Mouse (Mus musculus) liver, embryonic 11.5 days (tissue): ENCODE results near the gene Lgals4. TPM values are rescaled to one million over a fixed set of nuclear protein-coding genes. Genes with fewer than 3 reads are reported as not detected.

Experiments used
- ATAC-seq: fragments of 200-750 bp; cut with Nextera tagmentation; replicated peaks from 2 replicates; pipeline ENCODE4 v1.8.0; 2017; ENCODE audit warnings: moderate number of reproducible peaks, mild to moderate bottlenecking, moderate TSS enrichment, moderate library complexity; ENCODE audit not compliant: low FRiP score
- DNase-seq: peaks from one replicate; pipeline ENCODE4 v3.0.0-alpha.2; 2017; ENCODE audit warnings: low spot score
- H3K27ac ChIP-seq: fragments of 300-500 bp; sonication (generic); 2 replicates; pipeline ENCODE4 v1.5.1; 2014; ENCODE audit warnings: mild to moderate bottlenecking, low read depth, low read length, control low read depth
- H3K27me3 ChIP-seq: fragments of 300-500 bp; sonication (generic); replicated peaks from 2 replicates; pipeline ENCODE4 v1.6.1; 2014; ENCODE audit warnings: low read length, mixed read lengths; ENCODE audit not compliant: control insufficient read depth, insufficient read depth
- H3K36me3 ChIP-seq: fragments of 300-500 bp; sonication (generic); 2 replicates; pipeline ENCODE4 v1.6.1; 2014; ENCODE audit warnings: mild to moderate bottlenecking, low read length, moderate library complexity, mixed read lengths; ENCODE audit not compliant: control insufficient read depth, insufficient read depth
- H3K4me1 ChIP-seq: fragments of 300-500 bp; sonication (generic); replicated peaks from 2 replicates; pipeline ENCODE4 v1.6.1; 2014; ENCODE audit warnings: low read length, mixed read lengths; ENCODE audit not compliant: control insufficient read depth, insufficient read depth
- H3K4me2 ChIP-seq: fragments of 300-500 bp; sonication (generic); 2 replicates; pipeline ENCODE4 v1.6.1; 2014; ENCODE audit warnings: mild to moderate bottlenecking, control low read depth, moderate library complexity
- H3K4me3 ChIP-seq: fragments of 300-500 bp; sonication (generic); 2 replicates; pipeline ENCODE4 v1.5.1; 2014; ENCODE audit warnings: low read depth, low read length, control low read depth
- H3K9ac ChIP-seq: fragments of 300-500 bp; sonication (generic); 2 replicates; pipeline ENCODE4 v1.6.1; 2014; ENCODE audit warnings: low read depth, low read length, control low read depth
- H3K9me3 ChIP-seq: fragments of 300-500 bp; sonication (generic); 2 replicates; pipeline ENCODE4 v1.6.1; 2016; ENCODE audit warnings: low read length, inconsistent platforms, mixed read lengths; ENCODE audit not compliant: control insufficient read depth
- WGBS: fragments of 180-500 bp; shearing (Covaris S2); extraction: QIAGEN DNeasy Blood & Tissue Kit; methylation state at CpG from one replicate; pipeline ENCODE4 v1.1.7; 2014; 5-methylcytosine and 5-hydroxymethylcytosine counted together
- polyA plus RNA-seq: library from polyadenylated mRNA; unstranded; fragments of >200 nt; fragmentation: Nextera tagmentation; extraction: Ambion mirVana; gene quantifications from 2 replicates; pipeline ENCODE4 v1.2.1, GENCODE M21; 2014

Gene Lgals4
- polyA plus RNA-seq, 1 experiment from 2014 or later = 5.1 TPM

DNA sequence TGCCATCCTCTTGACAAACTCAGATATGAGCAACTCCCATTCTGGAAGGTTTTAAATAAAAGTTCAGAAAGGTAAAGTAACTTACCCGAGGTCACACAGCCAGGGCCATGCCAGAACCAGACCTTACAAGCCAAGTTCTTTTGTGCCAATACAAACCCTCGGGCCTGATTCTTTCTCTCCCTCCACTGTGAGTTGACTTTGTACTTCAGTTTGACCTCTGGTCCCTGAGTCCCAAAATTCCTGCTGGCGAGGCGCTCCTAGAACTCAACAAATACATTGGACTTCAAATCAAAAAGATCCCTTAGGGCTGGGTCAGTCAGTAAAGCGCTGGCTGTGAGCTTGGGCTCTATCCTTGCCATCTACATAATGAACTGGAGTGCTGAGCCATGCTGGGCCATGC, 3.3 kb downstream of the Lgals4 start:
- Histone ChIP-seq H3K4me1 (no peaks in the 10 kb centered on the region), H3K27me3 (no peaks in the 10 kb centered on the region), H3K9me3 (no peaks in the 10 kb centered on the region), H3K9ac (no peak overlapping the region), H3K4me3 (no peak overlapping the region), H3K27ac (no peak overlapping the region), H3K4me2 (no peak overlapping the region), H3K36me3 (no peaks in the 10 kb centered on the region)
- WGBS = 82% methylated on average over 5 of the region's 5 CpGs
- no peak for ATAC-seq
- no peak for DNase-seq

DNA sequence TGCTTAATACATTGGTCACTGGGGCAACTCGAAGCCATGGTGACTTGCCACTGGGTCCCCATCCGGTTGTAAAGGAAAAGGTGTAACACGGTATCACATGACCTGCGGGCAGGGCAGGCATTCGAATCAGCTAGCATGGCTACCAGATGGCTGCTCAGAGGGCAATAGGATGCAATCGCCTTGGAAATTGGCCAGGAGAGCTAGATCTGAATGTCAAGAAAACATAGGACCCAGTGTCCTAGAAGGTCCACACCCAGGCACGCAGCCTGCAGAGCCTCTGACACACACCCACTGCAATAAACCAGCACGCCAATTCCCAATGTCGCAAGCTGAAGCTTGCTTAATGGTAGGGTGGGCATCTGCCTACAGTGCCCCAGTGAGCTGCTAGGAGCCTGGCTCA, 4.7 kb downstream of the Lgals4 start:
- ATAC-seq = no peak

DNA sequence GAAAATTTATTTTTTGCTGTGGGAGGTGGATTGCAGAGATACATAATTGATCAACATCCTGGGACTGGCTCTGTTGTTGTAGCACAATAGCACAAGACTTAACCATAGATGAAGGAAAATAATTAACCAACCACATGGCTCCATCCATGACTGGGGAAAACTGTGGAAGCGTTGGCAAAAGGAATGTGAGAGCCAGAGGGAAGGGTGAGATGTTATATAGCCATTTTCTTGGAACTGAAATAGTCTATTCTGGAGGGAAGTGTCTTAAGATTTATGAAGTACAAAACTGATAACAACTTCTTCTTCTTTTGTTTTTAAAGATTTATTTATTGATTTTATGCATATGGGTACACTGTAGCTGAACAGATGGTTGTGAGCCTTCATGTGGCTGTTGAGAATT, 13.6 kb downstream of the Lgals4 start:
- Histone ChIP-seq H3K36me3 (no peaks in the 10 kb centered on the region), H3K4me3 (no peak overlapping the region), H3K4me2 (no peak overlapping the region), H3K27me3 (no peaks in the 10 kb centered on the region), H3K9me3 (no peaks in the 10 kb centered on the region), H3K4me1 (no peaks in the 10 kb centered on the region), H3K27ac (no peak overlapping the region), H3K9ac (no peak overlapping the region)
- ATAC-seq = no peak
- DNase-seq = no peak
- WGBS = 67% methylated on average over 1 of the region's 1 CpGs

More for the DNA sequence above, 4.7 kb downstream of the Lgals4 start:
- WGBS = 76% methylated on average over 9 of the region's 9 CpGs
- Histone ChIP-seq H3K9ac (no peak overlapping the region), H3K4me3 (no peak overlapping the region), H3K9me3 (no peaks in the 10 kb centered on the region), H3K36me3 (no peaks in the 10 kb centered on the region), H3K4me1 (no peaks in the 10 kb centered on the region), H3K4me2 (no peak overlapping the region), H3K27ac (no peak overlapping the region), H3K27me3 (no peaks in the 10 kb centered on the region)
- no peak for DNase-seq

DNA sequence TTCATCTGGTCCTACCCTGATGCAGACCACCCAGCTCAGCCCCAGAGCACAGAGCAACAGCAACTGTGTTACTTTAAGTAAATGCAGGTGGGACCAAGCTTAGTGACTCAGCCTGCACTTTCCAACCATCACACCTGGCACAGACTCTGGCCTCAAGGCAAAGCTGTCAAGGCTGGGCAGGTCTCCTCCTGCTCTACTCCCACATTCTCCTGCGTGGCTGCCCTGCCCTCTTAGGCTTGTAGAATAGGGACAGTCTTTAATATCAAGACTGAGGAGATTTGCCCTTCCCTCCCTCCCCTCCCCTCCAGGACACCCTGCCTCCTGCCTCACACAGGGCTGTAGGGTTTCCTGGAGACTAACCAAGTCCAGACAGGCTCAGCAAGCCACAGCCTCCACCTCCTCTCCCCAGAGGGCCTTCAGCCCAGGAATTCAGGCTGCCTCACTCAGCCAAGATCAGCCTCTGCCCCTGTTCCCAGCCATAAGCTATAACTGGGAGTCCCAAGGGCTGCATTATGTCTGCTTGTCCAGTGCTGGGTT, 16.1 kb downstream of the Lgals4 start:
- Histone ChIP-seq H3K4me1 (no peaks in the 10 kb centered on the region), H3K36me3 (no peaks in the 10 kb centered on the region), H3K4me2 (no peak overlapping the region), H3K9ac (no peak overlapping the region), H3K27me3 (no peaks in the 10 kb centered on the region), H3K4me3 (no peak overlapping the region), H3K9me3 (no peaks in the 10 kb centered on the region), H3K27ac (no peak overlapping the region)
- DNase-seq = no peak
- ATAC-seq = no peak
- 29% methylated on average over 1 of the region's 1 CpGs for WGBS

DNA sequence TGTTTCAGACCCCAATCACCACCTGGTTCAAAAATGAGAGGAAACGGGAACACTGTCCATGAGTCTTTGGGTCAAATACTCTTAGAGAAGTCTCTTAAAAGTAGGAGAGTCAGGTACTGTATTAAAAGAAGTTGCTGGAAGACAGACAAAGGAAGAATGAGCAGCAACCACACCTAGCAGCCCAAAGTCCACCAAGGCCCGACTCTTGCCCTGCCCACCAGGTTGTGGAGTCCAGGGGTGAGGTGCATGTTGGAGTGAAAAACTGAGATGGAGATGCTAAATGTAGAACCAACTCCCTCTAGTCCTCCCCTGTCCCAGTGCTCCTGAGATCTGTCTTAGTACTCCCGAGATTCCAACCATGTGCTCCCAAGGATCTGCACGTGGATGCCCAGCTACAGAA, 17.0 kb downstream of the Lgals4 start:
- H3K4me3 ChIP-seq = no peak overlapping the region
- no peaks in the 10 kb centered on the region for H3K36me3 ChIP-seq
- no peaks in the 10 kb centered on the region for H3K4me1 ChIP-seq
- no peak overlapping the region for H3K27ac ChIP-seq
- no peaks in the 10 kb centered on the region for H3K9me3 ChIP-seq
- 79% methylated on average over 4 of the region's 4 CpGs for WGBS
- no peak overlapping the region for H3K4me2 ChIP-seq
- no peak for DNase-seq
- ATAC-seq = no peak
- H3K9ac ChIP-seq = no peak overlapping the region
- no peaks in the 10 kb centered on the region for H3K27me3 ChIP-seq

DNA sequence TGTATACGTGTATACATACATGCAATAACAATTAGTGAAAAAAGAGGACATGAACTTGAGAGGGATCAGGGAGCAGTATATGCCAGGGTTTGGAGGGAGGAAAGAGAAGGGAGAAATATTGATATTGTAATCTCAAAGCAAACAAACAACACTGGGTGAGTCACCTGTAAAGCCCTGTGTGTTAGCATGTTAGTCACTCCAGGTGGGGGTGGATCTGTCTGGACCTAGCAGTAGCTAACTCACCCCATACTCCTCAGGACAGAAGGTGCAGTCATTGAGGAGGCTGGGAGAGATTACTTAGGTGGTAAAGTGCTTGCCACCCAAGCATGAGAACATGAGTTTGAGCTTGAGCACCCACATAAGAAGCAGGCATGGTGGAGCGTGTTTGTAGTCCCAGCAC, 26.3 kb downstream of the Lgals4 start:
- Histone ChIP-seq H3K27me3 (no peaks in the 10 kb centered on the region), H3K36me3 (no peaks in the 10 kb centered on the region), H3K9ac (no peak overlapping the region), H3K9me3 (no peaks in the 10 kb centered on the region), H3K4me2 (no peak overlapping the region), H3K4me1 (peaks cover 7% of the 10 kb centered on the region), H3K27ac (no peak overlapping the region), H3K4me3 (no peak overlapping the region)
- 89% methylated on average over 2 of the region's 2 CpGs for WGBS
- DNase-seq (no peak), ATAC-seq (no peak)

DNA sequence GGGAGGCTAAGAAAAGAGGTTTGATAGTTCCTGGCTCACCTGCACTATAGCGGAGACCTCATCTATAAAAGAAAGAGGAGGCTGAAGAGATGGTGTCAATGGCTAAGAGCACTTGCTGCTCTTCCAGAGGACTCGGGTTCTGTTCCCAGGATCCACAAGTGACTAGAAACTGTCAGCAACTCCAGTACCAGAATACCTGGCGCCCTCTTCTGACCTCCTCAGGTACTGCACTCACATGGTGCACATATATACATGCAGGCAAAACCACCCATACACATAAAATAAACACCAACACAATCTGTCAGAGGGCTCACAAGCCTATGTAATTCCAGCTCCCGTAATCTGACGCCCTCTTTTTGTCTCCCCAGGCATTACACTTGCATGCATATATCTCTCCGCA, 27.2 kb downstream of the Lgals4 start:
- WGBS = 85% methylated on average over 6 of the region's 6 CpGs

DNA sequence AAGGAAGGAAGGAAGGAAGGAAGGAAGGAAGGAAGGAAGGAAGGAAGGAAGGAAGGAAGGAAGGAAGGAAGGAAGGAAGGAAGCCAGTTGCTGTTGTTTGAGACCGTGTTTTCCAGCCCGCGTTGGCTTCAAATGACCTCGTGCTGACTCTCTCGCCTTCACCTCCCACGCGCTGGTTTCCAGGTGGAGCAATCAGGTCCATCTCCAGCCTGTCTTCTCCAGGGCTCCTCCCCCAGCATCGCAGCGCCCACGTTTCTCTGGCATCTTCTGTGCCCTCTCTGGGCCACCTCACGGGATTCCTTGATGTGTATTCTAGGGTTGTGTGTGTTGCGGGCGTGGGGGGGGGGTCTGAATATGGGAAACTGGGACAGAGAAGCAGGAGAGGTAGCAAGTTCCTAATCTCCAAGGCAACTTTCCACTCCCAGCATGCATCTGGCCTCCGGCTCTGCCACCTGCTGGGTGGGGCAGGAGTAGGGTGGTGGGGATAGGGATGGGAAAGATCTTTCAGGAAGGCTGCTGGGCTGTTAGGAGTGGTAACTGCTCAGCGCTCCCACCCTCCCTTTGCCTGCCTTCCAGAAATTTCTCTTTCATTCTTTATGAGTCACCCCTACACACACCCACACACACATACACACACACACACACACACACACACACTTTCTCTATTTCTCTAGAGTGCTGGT, 29.3 kb downstream of the Lgals4 start:
- no peak for ATAC-seq
- no peaks in the 10 kb centered on the region for H3K36me3 ChIP-seq
- WGBS = 72% methylated on average over 15 of the region's 15 CpGs

More for the DNA sequence above, 27.2 kb downstream of the Lgals4 start:
- Histone ChIP-seq H3K36me3 (no peaks in the 10 kb centered on the region), H3K9me3 (no peaks in the 10 kb centered on the region), H3K9ac (no peak overlapping the region), H3K27me3 (no peaks in the 10 kb centered on the region), H3K4me2 (no peak overlapping the region), H3K27ac (no peak overlapping the region), H3K4me3 (no peak overlapping the region), H3K4me1 (peaks cover 9% of the 10 kb centered on the region)
- ATAC-seq = no peak
- DNase-seq = no peak

DNA sequence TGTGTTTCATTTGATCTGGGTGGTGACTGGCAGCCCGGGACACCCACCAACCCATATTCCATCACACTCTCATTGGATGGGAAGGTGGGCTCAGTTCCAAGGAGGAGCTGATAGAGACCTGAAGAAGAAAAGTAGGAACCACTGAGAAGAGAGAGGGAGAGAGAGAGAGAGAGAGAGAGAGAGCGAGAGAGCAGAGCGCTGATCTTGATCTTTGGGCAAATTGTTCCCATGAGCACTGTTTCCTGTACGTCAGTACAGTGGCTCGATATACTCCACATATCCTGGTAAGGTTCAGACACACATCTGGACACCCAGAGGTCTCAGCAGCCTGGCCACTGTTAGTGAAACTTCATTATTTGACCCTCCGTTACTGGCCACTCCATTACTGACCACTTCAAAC, 29.9 kb downstream of the Lgals4 start, which contains the start of gene Lgals7:
TSS of gene Lgals7 (plus strand) at position 314 of the 400 bp plus-strand sequence.
- Histone ChIP-seq H3K27me3 (no peaks in the 10 kb centered on the region), H3K4me1 (peaks cover 15% of the 10 kb centered on the region), H3K36me3 (no peaks in the 10 kb centered on the region), H3K9ac (0 out of 2 replicates have a peak within 1 kb of the TSS, but pooled peaks have one; percentile 20), H3K9me3 (no peaks in the 10 kb centered on the region), H3K4me2 (no peak within 1 kb of the TSS), H3K27ac (no peak within 1 kb of the TSS), H3K4me3 (no peak within 1 kb of the TSS)
- DNase-seq = no peak
- no peak for ATAC-seq
- 74% methylated on average over 6 of the region's 6 CpGs for WGBS

More for the DNA sequence above, 29.3 kb downstream of the Lgals4 start:
- no peak overlapping the region for H3K4me2 ChIP-seq
- no peak overlapping the region for H3K27ac ChIP-seq
- no peak overlapping the region for H3K9ac ChIP-seq
- peaks cover 15% of the 10 kb centered on the region for H3K4me1 ChIP-seq
- no peak overlapping the region for H3K4me3 ChIP-seq
- no peak for DNase-seq
- H3K27me3 ChIP-seq = no peaks in the 10 kb centered on the region
- no peaks in the 10 kb centered on the region for H3K9me3 ChIP-seq
